Mouse (Mus musculus) liver, embryonic 15.5 days (tissue): ENCODE results near the gene Tmem104. TPM values are rescaled to one million over a fixed set of nuclear protein-coding genes. Genes with fewer than 3 reads are reported as not detected.
A peak's percentile ranks its signal among the peaks of the same experiment; 100 is the strongest.

Experiments
- ATAC-seq: fragments of 200-750 bp; cut with Nextera tagmentation; 2 replicates; pipeline ENCODE4 v1.8.0; 2017; ENCODE audit warnings: moderate number of reproducible peaks, mild to moderate bottlenecking, moderate library complexity; ENCODE audit not compliant: insufficient read depth
- H3K27ac ChIP-seq: fragments of 300-500 bp; sonication (generic); replicated peaks from 2 replicates; pipeline ENCODE4 v1.5.1; 2015; ENCODE audit warnings: mild to moderate bottlenecking, inconsistent platforms
- H3K27me3 ChIP-seq: fragments of 300-500 bp; sonication (generic); 2 replicates; pipeline ENCODE4 v1.6.1; 2015; ENCODE audit warnings: mild to moderate bottlenecking, inconsistent platforms
- H3K36me3 ChIP-seq: fragments of 300-500 bp; sonication (generic); replicated peaks from 2 replicates; pipeline ENCODE4 v1.6.1; 2015; ENCODE audit warnings: moderate library complexity, mild to moderate bottlenecking, inconsistent platforms
- H3K4me1 ChIP-seq: fragments of 300-500 bp; sonication (generic); replicated peaks from 2 replicates; pipeline ENCODE4 v1.6.1; 2015; ENCODE audit warnings: inconsistent platforms
- H3K4me2 ChIP-seq: fragments of 300-500 bp; sonication (generic); 2 replicates; pipeline ENCODE4 v1.6.1; 2015; ENCODE audit warnings: moderate library complexity, mild to moderate bottlenecking, inconsistent platforms
- H3K4me3 ChIP-seq: fragments of 300-500 bp; sonication (generic); replicated peaks from 2 replicates; pipeline ENCODE4 v1.5.1; 2015; ENCODE audit warnings: mild to moderate bottlenecking, inconsistent platforms
- H3K9ac ChIP-seq: fragments of 300-500 bp; sonication (generic); 2 replicates; pipeline ENCODE4 v1.6.1; 2015; ENCODE audit warnings: moderate library complexity, mild to moderate bottlenecking, inconsistent platforms
- H3K9me3 ChIP-seq: fragments of 300-500 bp; sonication (generic); replicated peaks from 2 replicates; pipeline ENCODE4 v1.6.1; 2016; ENCODE audit warnings: inconsistent platforms
- WGBS: fragments of 180-500 bp; shearing (Covaris S2); methylation state at CpG from one replicate; pipeline ENCODE4 v1.1.7; 2015; ENCODE audit warnings: mixed read lengths; ENCODE audit not compliant: insufficient replicate concordance; 5-methylcytosine and 5-hydroxymethylcytosine counted together
- polyA plus RNA-seq: library from polyadenylated mRNA; unstranded; fragments of >200 nt; fragmentation: Nextera tagmentation; extraction: Ambion mirVana; gene quantifications from 2 replicates; pipeline ENCODE4 v1.2.1, GENCODE M21; 2015

The Tmem104 gene
- polyA plus RNA-seq, 1 experiment from 2014 or later, result 6.0 TPM

DNA sequence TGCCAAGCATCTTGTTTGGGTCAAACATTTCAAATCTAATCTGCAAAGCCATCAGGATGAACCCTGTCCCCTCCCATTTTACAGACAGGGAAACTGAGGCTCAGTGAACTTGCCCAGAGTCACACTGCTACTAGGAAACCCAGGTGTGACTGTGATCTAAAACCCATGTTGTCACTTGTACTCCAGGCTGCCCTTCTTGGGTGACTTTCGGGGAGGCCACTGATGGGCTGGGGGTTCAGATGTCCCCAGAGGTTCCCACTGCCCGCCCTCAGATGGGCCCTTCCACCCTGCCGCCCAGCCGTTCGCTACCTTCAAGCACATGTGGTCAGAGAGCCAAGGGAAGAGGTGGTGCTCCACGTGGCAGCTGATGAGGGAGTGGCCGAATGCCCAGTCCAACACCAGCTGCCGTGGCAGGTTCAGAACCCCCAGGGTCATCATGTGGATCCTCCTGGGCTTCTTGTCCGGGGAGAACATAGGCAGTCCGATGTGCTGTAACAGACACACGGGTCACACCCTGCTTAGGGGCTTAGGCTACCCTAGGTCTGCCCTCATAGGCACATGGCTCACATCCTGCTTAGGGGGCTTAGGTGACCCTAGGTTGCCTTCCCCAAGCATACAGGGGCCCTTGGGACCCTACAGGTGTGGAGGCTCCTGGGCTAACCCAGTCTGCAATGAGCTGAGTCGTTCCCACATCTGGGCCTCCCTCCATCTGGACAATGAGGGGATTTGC is 96.8 kb downstream of the Tmem104 start:
- H3K4me2 ChIP-seq, result no peak overlapping the region
- H3K27me3 ChIP-seq, result no peaks in the 10 kb centered on the region
- no peak overlapping the region for H3K9ac ChIP-seq
- no peak for ATAC-seq
- no peak overlapping the region for H3K27ac ChIP-seq
- 74% methylated on average over 12 of the region's 12 CpGs for WGBS
- H3K4me3 ChIP-seq, result no peak overlapping the region
- peaks cover 16% of the 10 kb centered on the region for H3K4me1 ChIP-seq
- peaks cover 5% of the 10 kb centered on the region; the same call in 1 of the 2 replicates for H3K36me3 ChIP-seq
- no peaks in the 10 kb centered on the region for H3K9me3 ChIP-seq

DNA sequence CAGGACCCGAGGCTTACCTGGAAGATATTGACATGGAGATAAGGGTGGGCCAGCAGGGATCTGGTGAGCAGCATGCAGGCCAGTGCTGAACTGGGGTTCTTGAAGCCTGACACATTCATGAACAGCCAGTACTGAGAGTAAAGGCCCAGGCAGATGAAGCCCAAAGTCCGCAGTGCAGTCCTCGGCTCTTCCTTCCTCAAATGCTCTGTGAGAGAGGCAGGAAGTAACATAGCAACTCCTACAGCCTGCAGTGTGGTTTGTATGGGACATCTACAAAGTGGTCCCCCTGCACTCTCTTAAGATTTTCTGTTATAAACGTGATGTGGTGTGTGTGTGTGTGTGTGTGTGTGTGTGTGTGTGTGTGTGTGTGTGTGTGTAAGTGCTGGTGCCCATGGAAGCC is 98.0 kb downstream of the Tmem104 start:
- Histone ChIP-seq H3K27me3 (no peaks in the 10 kb centered on the region), H3K4me2 (no peak overlapping the region), H3K36me3 (peaks cover 5% of the 10 kb centered on the region; the same call in 1 of the 2 replicates), H3K9me3 (no peaks in the 10 kb centered on the region), H3K9ac (no peak overlapping the region), H3K4me3 (no peak overlapping the region), H3K27ac (no peak overlapping the region), H3K4me1 (peaks cover 11% of the 10 kb centered on the region)
- 18% methylated on average over 4 of the region's 4 CpGs for WGBS
- no peak for ATAC-seq

DNA sequence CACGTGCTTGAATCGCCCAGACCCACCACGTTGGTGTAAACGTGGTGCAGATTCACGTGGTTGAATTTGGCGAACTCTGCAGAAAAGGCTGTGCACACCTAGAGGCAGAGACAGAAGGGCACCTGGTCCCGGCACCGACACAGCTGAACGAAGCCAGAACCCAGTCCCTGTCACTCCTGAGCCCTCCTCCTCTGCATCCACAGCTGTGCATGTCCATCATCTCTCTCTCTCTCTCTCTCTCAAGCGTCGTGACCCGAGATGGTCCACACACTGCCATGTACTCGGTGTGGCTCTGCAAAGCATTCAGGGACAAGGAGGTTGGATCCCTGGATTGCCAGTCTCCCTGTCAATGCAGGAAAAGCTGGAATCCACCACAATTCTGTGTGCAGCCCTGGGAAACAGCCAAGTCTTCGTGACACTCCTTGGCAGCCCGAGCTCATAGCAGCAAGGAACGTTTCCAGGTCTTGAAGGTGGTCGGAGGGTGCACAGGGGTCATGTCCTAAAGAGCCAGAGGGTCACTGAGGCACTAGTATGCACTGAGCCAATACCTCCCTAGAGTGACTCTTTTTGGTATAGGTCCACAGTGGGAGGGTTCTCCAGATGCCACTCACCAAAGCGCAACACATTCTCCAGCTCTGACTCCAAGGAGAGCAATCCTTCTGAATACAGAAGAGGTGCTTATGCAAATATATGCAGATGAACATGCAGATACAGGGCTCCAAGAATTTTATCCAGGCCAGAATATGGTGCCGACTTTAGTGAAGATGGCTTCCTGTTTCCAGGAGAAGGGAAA is 99.1 kb downstream of the Tmem104 start:
- H3K27ac ChIP-seq, result no peak overlapping the region
- WGBS, result 56% methylated on average over 19 of the region's 19 CpGs
- H3K4me1 ChIP-seq, result peaks cover 14% of the 10 kb centered on the region; the same call in 1 of the 2 replicates
- H3K36me3 ChIP-seq, result peaks cover 5% of the 10 kb centered on the region; the same call in 1 of the 2 replicates
- no peaks in the 10 kb centered on the region for H3K27me3 ChIP-seq
- H3K4me3 ChIP-seq, result no peak overlapping the region
- no peak for ATAC-seq
- no peak overlapping the region for H3K4me2 ChIP-seq
- H3K9ac ChIP-seq, result no peak overlapping the region
- H3K9me3 ChIP-seq, result no peaks in the 10 kb centered on the region

DNA sequence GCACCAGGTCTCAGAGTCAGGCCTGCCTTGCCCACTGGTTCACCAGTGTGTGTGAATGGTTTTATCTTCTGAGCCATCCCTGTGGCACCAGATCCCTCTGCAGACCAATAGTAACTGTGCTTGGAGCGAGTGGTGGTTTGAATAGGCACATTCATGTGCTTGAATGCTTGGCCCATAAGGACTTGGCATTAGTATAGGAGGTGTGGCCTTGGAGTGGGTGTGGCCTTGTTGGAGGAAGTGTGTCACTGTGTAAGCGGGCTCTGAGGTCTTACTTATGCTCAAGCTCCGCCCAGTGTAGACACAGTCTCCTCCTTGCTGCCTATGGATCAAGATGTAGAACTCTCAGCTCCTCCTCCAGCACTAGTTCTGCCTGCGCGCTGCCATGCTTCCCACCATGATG is 100.1 kb downstream of the Tmem104 start:
- H3K27me3 ChIP-seq, result no peaks in the 10 kb centered on the region
- no peak overlapping the region for H3K4me2 ChIP-seq
- peaks cover 22% of the 10 kb centered on the region for H3K4me1 ChIP-seq
- no peak overlapping the region for H3K9ac ChIP-seq
- H3K9me3 ChIP-seq, result no peaks in the 10 kb centered on the region
- WGBS, result 66% methylated on average over 5 of the region's 5 CpGs
- ATAC-seq, result no peak
- H3K4me3 ChIP-seq, result no peak overlapping the region
- peaks cover 5% of the 10 kb centered on the region; the same call in 1 of the 2 replicates for H3K36me3 ChIP-seq
- H3K27ac ChIP-seq, result no peak overlapping the region

DNA sequence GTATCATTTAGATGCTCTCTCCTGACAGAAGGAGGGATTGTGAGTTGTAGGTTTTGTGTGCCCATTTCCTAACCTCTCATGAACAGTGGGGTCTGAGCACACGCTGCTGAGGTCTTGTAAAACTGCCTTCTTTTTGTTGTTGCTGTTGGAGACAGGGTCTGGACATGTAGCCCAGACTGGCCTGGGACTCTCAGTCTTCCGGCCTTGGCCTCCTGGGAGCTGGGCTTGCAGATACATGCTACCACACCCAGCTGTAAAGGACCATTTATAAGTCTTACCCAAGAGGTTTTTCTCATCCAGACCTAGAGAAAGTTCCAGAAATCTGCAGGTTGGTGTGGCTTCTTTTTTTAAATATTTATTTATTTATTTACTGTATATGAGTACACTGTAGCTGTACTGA is 101.0 kb downstream of the Tmem104 start:
- no peak for ATAC-seq
- no peak overlapping the region for H3K9ac ChIP-seq
- no peaks in the 10 kb centered on the region for H3K27me3 ChIP-seq
- H3K4me2 ChIP-seq, result no peak overlapping the region
- 71% methylated on average over 2 of the region's 2 CpGs for WGBS
- H3K4me1 ChIP-seq, result peaks cover 25% of the 10 kb centered on the region
- peaks cover 5% of the 10 kb centered on the region; the same call in 1 of the 2 replicates for H3K36me3 ChIP-seq
- H3K27ac ChIP-seq, result no peak overlapping the region
- no peak overlapping the region for H3K4me3 ChIP-seq
- H3K9me3 ChIP-seq, result no peaks in the 10 kb centered on the region

DNA sequence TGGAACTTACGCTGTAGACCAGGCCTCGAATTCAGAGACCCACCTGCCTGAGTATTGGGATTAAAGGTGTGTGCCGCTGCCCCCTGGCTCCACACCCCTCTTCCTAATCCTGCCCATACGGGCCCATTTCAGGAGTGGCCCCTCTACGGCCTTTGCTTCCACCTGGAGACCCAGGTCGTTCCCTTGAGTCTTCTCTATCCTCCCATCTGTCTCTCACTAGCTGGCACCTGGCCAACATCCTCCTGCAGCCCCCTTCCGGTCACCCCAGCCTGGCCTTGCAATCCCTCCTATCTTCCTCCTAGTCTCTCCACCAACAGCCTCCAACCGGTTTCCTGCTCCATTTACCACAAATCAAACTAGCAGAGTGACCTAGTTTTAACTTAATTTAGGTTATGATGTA is 102.6 kb downstream of the Tmem104 start:
- H3K4me1 ChIP-seq, result peaks cover 25% of the 10 kb centered on the region
- WGBS, result 56% methylated on average over 8 of the region's 8 CpGs
- H3K4me2 ChIP-seq, result no peak overlapping the region
- H3K27ac ChIP-seq, result no peak overlapping the region
- H3K4me3 ChIP-seq, result no peak overlapping the region
- no peaks in the 10 kb centered on the region for H3K9me3 ChIP-seq
- no peak overlapping the region for H3K9ac ChIP-seq
- no peak for ATAC-seq
- no peaks in the 10 kb centered on the region for H3K36me3 ChIP-seq
- H3K27me3 ChIP-seq, result no peaks in the 10 kb centered on the region

DNA sequence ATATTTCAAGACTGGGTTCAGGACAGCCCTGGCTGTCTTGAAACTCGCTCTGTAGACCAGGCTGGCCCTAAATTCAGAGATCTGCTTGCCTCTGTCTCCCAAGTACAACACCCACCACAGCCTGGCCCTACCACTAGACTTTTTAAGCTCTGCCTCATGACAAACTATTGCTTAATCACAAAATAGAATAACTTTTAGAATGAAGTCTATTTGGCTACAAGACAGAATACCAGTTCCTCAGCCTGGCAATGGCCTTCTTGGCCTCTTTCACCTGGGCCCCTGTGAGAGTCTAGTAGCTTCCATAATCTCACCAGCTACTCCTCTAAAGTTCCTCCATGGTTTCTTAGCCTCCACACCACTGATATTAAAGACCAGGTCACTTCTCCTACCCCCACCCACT is 103.0 kb downstream of the Tmem104 start:
- WGBS, result 53% methylated on average over 1 of the region's 1 CpGs
- H3K27ac ChIP-seq, result no peak overlapping the region
- H3K4me2 ChIP-seq, result no peak overlapping the region
- no peak overlapping the region for H3K9ac ChIP-seq
- H3K4me3 ChIP-seq, result no peak overlapping the region
- no peaks in the 10 kb centered on the region for H3K9me3 ChIP-seq
- peaks cover 25% of the 10 kb centered on the region for H3K4me1 ChIP-seq
- H3K36me3 ChIP-seq, result no peaks in the 10 kb centered on the region
- no peaks in the 10 kb centered on the region for H3K27me3 ChIP-seq
- no peak for ATAC-seq

DNA sequence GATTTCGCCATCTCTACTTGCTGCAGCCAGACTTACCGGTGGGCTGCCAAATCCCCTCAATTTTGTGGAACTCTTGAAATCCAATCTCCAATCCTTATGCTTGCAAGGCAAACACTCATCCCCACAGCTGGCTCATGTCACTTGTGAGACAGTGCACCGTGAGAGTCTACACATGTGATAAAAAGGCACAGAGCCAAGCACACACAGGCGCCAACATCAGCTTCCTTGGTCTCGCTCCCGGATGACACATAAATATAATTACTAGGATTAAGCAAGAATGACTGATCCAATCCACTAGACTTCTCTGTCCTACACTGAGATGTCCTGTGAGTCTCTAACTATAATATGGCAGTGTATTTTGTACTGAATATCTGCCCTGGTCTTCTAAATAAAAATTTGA is 103.6 kb downstream of the Tmem104 start:
- no peak for ATAC-seq
- Histone ChIP-seq H3K27me3 (no peaks in the 10 kb centered on the region), H3K9me3 (no peaks in the 10 kb centered on the region), H3K27ac (no peak overlapping the region), H3K4me2 (no peak overlapping the region), H3K36me3 (no peaks in the 10 kb centered on the region), H3K4me3 (no peak overlapping the region), H3K4me1 (peaks cover 21% of the 10 kb centered on the region), H3K9ac (no peak overlapping the region)
- WGBS, result 59% methylated on average over 6 of the region's 6 CpGs

DNA sequence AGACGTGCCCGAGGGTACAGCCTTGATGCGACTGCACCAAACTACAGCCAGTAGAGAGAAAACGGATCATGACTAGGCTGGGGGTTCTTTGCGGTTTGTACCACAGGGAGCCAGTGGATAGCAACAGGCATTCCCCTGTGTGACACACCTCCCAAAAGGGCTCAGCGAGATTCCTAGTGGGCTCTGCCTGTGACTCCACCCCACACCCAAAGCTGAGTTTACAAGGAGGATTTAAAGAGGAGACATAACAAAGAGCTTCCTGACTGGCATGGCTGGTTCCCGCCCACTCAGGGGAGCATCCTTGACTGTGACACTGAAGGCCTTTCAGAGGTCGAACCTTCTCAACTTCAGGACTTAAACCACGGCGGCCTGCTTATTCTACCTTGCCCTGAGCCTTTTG is 104.2 kb downstream of the Tmem104 start:
- H3K4me2 ChIP-seq, result no peak overlapping the region
- H3K27me3 ChIP-seq, result peaks cover 4% of the 10 kb centered on the region
- 58% methylated on average over 10 of the region's 10 CpGs for WGBS
- peaks cover 20% of the 10 kb centered on the region for H3K4me1 ChIP-seq
- ATAC-seq, result no peak
- no peak overlapping the region for H3K9ac ChIP-seq
- no peaks in the 10 kb centered on the region for H3K36me3 ChIP-seq
- H3K27ac ChIP-seq, result peak overlapping the region; percentile 77; the same call in 1 of the 2 replicates
- no peaks in the 10 kb centered on the region for H3K9me3 ChIP-seq
- no peak overlapping the region for H3K4me3 ChIP-seq

DNA sequence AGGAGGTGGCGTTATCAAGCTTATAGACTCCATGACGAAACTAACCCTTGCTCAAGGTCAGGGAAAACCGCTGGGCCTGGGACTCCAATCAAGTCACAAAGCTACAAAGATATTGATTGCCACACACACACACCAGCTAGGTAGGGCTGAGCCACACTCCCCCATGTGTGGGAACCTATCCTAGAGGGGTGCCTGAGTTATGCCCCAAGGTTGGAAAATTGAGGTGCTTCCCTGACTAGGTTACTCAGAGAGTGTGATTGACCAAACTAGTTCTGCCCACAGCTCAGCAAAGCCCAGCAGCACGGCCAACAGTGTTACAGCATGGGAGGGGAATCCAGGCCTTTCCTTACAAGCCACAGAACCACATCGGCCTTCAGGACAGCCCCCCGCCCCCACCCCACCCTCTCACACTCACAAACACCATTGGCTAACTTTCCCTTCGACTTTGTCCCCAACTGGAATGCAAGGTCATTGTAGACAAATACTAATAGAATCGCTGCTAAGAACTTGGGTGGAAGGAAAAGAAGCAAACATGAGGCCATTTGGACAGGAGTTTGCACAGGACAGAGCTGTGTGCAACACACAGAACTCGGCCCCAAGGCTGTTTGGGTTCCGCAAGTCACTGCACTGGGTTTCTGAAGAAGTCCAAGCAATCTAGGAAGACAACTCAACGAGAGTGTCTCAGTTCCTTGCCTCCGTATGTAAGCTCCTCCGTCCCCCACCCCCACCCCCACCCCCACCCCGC is 105.5 kb downstream of the Tmem104 start:
- no peak overlapping the region; the same call in 1 of the 2 replicates for H3K9ac ChIP-seq
- H3K9me3 ChIP-seq, result no peaks in the 10 kb centered on the region
- H3K27ac ChIP-seq, result peak overlapping the region; percentile 78
- peaks cover 17% of the 10 kb centered on the region for H3K27me3 ChIP-seq
- H3K4me1 ChIP-seq, result peaks cover 28% of the 10 kb centered on the region
- peak; percentile 55 for ATAC-seq
- no peaks in the 10 kb centered on the region for H3K36me3 ChIP-seq
- whole genome bisulfite sequencing, result 43% methylated on average over 14 of the region's 14 CpGs
- H3K4me3 ChIP-seq, result no peak overlapping the region
- H3K4me2 ChIP-seq, result peak overlapping the region; percentile 42

DNA sequence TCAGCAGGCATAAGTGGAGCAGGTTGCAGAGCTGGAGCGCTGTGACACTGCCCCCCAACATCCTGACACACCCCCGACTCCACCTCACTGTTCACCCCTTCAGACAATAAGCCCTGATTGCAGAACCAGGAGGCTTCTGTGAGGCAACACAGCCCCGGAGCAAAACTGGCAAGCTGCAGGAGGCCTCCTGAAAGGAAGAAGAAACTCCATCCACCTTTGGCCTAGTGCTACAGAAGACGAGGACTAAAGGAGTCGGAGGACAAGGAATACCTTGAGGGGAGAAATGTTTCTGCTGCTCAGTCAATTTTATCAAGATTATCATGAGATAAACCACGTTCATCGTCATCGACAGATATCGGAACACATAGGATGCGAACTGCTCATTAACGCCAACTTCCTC is 108.7 kb downstream of the Tmem104 start:
- no peaks in the 10 kb centered on the region for H3K36me3 ChIP-seq
- ATAC-seq, result no peak
- no peak overlapping the region for H3K9ac ChIP-seq
- peak overlapping the region; percentile 49 for H3K4me3 ChIP-seq
- no peaks in the 10 kb centered on the region for H3K9me3 ChIP-seq
- H3K27ac ChIP-seq, result no peak overlapping the region; the same call in 1 of the 2 replicates
- 68% methylated on average over 11 of the region's 11 CpGs for WGBS
- peak overlapping the region; percentile 55 for H3K4me2 ChIP-seq
- H3K27me3 ChIP-seq, result peaks cover 29% of the 10 kb centered on the region
- peaks cover 22% of the 10 kb centered on the region for H3K4me1 ChIP-seq
